Mouse (Mus musculus) embryonic fibroblast, embryonic 13.5 days (primary cell): ENCODE results near the gene Rasal2.

Source experiments
- CTCF ChIP-seq: IDR thresholded peaks from 2 replicates; pipeline ENCODE4 v1.5.1; 2011; ENCODE audit warnings: mild to moderate bottlenecking, control low read depth, low read length, moderate library complexity, borderline replicate concordance; ENCODE audit not compliant: insufficient read depth
- POLR2A ChIP-seq: IDR thresholded peaks from 2 replicates; pipeline ENCODE4 v1.6.1; 2011; ENCODE audit warnings: low read depth, mild to moderate bottlenecking, control low read depth, low read length, moderate library complexity

- TF ChIP-seq CTCF, result peak; percentile 48; the same call in 1 of the 2 replicates
- TF ChIP-seq POLR2A, result no peak
Measured at GRCm38 (mm10) chr1:157446325-157446724, 33.9 kb upstream of the Rasal2 start.
